Mouse (Mus musculus) heart, embryonic 14.5 days (tissue): ENCODE results near the gene Rasgrp2. TPM values are rescaled to one million over a fixed set of nuclear protein-coding genes. Genes with fewer than 3 reads are reported as not detected.

Experiments used
- ATAC-seq: fragments of 200-750 bp; cut with Nextera tagmentation; 2 replicates; pipeline ENCODE4 v1.8.0; 2017; ENCODE audit warnings: low read depth, moderate TSS enrichment; ENCODE audit not compliant: insufficient number of reproducible peaks, insufficient read depth, low FRiP score
- H3K27ac ChIP-seq, 2 experiments: fragments of 200-500 bp in 1 of 2; fragments of 300-500 bp in 1 of 2; sonication (generic) in 1 of 2; replicated peaks in 1 of 2; 2 replicates each; pipeline ENCODE4 v1.5.1; 2012 to 2014; ENCODE audit warnings: low read depth in 2 of 2, low read length in 2 of 2, control low read depth in 1 of 2, mild to moderate bottlenecking in 1 of 2, mixed read lengths in 1 of 2; ENCODE audit not compliant: control insufficient read depth in 1 of 2, insufficient read depth in 1 of 2
- H3K27me3 ChIP-seq: fragments of 300-500 bp; sonication (generic); 2 replicates; pipeline ENCODE4 v1.6.1; 2014; ENCODE audit warnings: mild to moderate bottlenecking, low read length, control low read depth; ENCODE audit not compliant: control insufficient read depth, insufficient read depth
- H3K36me3 ChIP-seq: fragments of 300-500 bp; sonication (generic); 2 replicates; pipeline ENCODE4 v1.6.1; 2014; ENCODE audit warnings: mild to moderate bottlenecking, control low read depth, low read length, mixed read lengths; ENCODE audit not compliant: control insufficient read depth, insufficient read depth
- H3K4me1 ChIP-seq, 2 experiments: fragments of 200-500 bp in 1 of 2; fragments of 300-500 bp in 1 of 2; sonication (generic) in 1 of 2; 2 replicates each; pipeline ENCODE4 v1.6.1; 2012 to 2014; ENCODE audit warnings: low read length in 2 of 2, control low read depth in 1 of 2, mixed read lengths in 1 of 2; ENCODE audit not compliant: control insufficient read depth in 2 of 2, insufficient read depth in 2 of 2
- H3K4me2 ChIP-seq: fragments of 300-500 bp; sonication (generic); 2 replicates; pipeline ENCODE4 v1.6.1; 2014; ENCODE audit warnings: mild to moderate bottlenecking, low read length
- H3K4me3 ChIP-seq, 2 experiments: fragments of 200-500 bp in 1 of 2; fragments of 300-500 bp in 1 of 2; sonication (generic) in 1 of 2; 2 replicates each; pipeline ENCODE4 v1.5.1; 2012 to 2014; ENCODE audit warnings: low read length in 2 of 2, mild to moderate bottlenecking in 2 of 2, control low read depth in 1 of 2, low read depth in 1 of 2, moderate library complexity in 1 of 2; ENCODE audit not compliant: control insufficient read depth in 1 of 2, insufficient read depth in 1 of 2
- H3K9ac ChIP-seq: fragments of 300-500 bp; sonication (generic); 2 replicates; pipeline ENCODE4 v1.6.1; 2014; ENCODE audit warnings: mild to moderate bottlenecking, low read length
- H3K9me3 ChIP-seq: fragments of 300-500 bp; sonication (generic); 2 replicates; pipeline ENCODE4 v1.6.1; 2016; ENCODE audit warnings: low read length, control low read depth; ENCODE audit not compliant: control insufficient read depth
- WGBS: fragments of 180-500 bp; shearing (Covaris S2); extraction: QIAGEN DNeasy Blood & Tissue Kit; methylation state at CpG from one replicate; pipeline ENCODE4 v1.1.7; 2014; 5-methylcytosine and 5-hydroxymethylcytosine counted together
- polyA plus RNA-seq: library from polyadenylated mRNA; unstranded; fragments of >200 nt; fragmentation: Nextera tagmentation; extraction: Ambion mirVana; gene quantifications from 2 replicates; pipeline ENCODE4 v1.2.1, GENCODE M21; 2014

The Rasgrp2 gene
- 44.8 and 48.9 TPM in 2 replicates for polyA plus RNA-seq

DNA sequence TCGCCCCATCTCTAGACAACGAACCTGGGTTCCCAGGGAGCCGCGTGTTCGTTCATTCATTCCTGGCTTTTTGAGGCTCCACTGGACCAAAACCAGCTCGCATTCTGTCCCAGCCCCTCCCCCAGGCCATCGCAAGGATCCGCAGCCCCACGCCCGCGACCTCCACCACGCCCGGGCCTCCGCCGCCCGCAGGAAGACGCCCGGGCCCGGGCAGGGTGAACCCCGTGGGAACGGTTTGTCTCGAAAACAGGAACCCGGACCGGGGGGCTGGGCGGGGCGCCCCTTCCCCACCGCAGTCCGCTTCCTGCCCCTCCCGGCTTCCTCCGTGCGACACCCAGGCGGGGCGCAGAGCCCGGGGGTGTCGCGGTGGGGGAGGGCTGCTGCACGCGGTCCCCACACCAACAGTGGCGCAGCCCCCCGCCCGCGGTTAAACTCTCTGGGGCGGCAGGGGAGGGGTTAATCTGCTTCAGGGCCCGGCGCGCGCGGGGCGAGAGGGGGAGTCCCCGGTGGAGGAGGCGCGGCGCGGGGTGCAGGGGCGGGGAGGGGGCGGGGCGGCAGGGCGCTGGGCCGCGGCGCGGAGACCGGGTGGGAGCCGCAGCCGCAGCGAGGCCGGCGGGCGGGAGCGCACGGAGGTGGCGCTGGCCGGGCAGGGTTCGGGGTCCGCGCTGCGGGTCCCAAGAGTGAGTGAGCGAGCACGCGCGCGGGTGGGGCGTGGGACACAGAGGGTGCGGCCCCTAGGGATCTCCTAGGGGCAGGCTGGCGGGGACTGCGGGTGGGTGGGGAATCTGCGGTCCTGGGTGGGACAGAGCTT lies at the start of gene Rasgrp2:
TSS of gene Rasgrp2 (plus strand) at position 56 of the 811 bp plus-strand sequence.
- no peaks in the 10 kb centered on the region for H3K9me3 ChIP-seq
- H3K9ac ChIP-seq, result peak within 1 kb of the TSS; percentile 82
- peak within 1 kb of the TSS; percentile 61 to 75 for H3K4me3 ChIP-seq
- under 1% methylated on average over 76 of the region's 87 CpGs for WGBS
- H3K36me3 ChIP-seq, result peaks cover 24% of the 10 kb centered on the region
- peaks cover 5% of the 10 kb centered on the region; the same call in 1 of the 2 replicates for H3K27me3 ChIP-seq
- peaks cover 19 to 31% of the 10 kb centered on the region in 2 experiments; a peak in 3 of 4 replicates for H3K4me1 ChIP-seq
- H3K27ac ChIP-seq, result peak within 1 kb of the TSS; percentile 47 to 77
- peak; percentile 13; the same call in 1 of the 2 replicates for ATAC-seq
- H3K4me2 ChIP-seq, result peak within 1 kb of the TSS; percentile 100

GRCm38 (mm10) chr19:6351431-6352106 lies 47.6 kb upstream of the Rasgrp2 start:
- 52% methylated on average over 14 of the region's 14 CpGs for WGBS
- H3K4me2 ChIP-seq, result no peak overlapping the region
- H3K4me1 ChIP-seq, result peaks cover 13 to 14% of the 10 kb centered on the region in 2 experiments
- no peak overlapping the region for H3K4me3 ChIP-seq
- ATAC-seq, result no peak
- H3K27ac ChIP-seq, result no peak overlapping the region
- no peaks in the 10 kb centered on the region for H3K27me3 ChIP-seq
- no peak overlapping the region for H3K9ac ChIP-seq
- no peaks in the 10 kb centered on the region for H3K9me3 ChIP-seq
- peaks cover 43% of the 10 kb centered on the region for H3K36me3 ChIP-seq

- 83% methylated on average over 2 of the region's 2 CpGs for WGBS
- no peak for ATAC-seq
Measured at GRCm38 (mm10) chr19:6352107-6352505, 47.0 kb upstream of the Rasgrp2 start.

DNA sequence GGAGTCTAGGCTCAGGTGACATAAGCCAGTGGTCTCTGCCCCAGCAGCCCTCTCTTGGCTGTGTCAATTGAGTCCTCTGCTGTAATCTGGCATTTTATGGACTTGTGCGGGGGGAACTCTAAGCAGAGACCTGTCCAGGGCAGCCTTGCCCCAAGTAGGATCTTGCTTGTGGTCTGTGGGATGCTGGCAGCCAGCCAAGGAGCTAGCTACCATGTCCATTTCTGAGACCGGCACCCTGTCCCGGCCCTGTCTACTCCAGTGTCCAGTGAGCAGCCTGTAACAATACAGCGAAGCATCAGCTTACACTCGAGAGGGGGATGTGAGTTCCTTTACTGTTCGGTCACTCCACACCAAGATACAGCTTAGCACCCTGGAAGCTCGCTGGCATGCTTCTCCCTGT lies 45.1 kb upstream of the Rasgrp2 start:
- Histone ChIP-seq H3K9ac (no peak overlapping the region), H3K36me3 (peaks cover 32% of the 10 kb centered on the region), H3K27me3 (no peaks in the 10 kb centered on the region), H3K4me3 (no peak overlapping the region), H3K4me1 (peaks cover 9 to 11% of the 10 kb centered on the region in 2 experiments), H3K27ac (no peak overlapping the region), H3K9me3 (no peaks in the 10 kb centered on the region), H3K4me2 (no peak overlapping the region)
- 62% methylated on average over 7 of the region's 7 CpGs for WGBS
- ATAC-seq, result no peak

More at GRCm38 (mm10) chr19:6352107-6352505, 47.0 kb upstream of the Rasgrp2 start:
- Histone ChIP-seq H3K9ac (no peak overlapping the region), H3K4me2 (no peak overlapping the region), H3K27ac (no peak overlapping the region), H3K36me3 (peaks cover 38% of the 10 kb centered on the region), H3K27me3 (no peaks in the 10 kb centered on the region), H3K9me3 (no peaks in the 10 kb centered on the region), H3K4me1 (peaks cover 13 to 14% of the 10 kb centered on the region in 2 experiments), H3K4me3 (no peak overlapping the region)

DNA sequence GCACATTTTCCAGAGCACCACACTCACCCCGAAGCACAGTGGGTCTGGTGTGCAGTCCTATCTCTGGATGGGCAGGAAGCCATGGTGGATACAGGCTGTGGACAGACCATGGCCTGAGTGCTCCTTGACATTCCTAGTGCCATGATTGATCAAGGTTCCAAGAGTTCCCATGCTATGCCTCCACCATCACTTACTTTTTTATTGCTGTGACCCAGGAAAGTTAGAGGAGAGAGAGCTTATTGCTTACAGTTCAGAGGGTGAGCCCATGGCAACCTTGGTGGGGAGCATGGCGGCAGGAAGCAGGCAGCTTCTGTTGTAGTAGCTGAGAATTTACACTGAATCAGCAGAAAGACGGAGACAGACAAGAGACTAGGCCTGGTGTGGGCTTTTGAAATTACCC lies 37.8 kb upstream of the Rasgrp2 start:
- Histone ChIP-seq H3K4me1 (peaks cover 0 to 15% of the 10 kb centered on the region in 2 experiments; a peak in 2 of 4 replicates), H3K4me3 (no peak overlapping the region), H3K27me3 (no peaks in the 10 kb centered on the region), H3K36me3 (peaks cover 32% of the 10 kb centered on the region), H3K27ac (no peak overlapping the region), H3K9me3 (no peaks in the 10 kb centered on the region), H3K9ac (no peak overlapping the region), H3K4me2 (no peak overlapping the region)
- ATAC-seq, result no peak
- WGBS, result 84% methylated on average over 3 of the region's 3 CpGs

- no peaks in the 10 kb centered on the region for H3K9me3 ChIP-seq
- no peak for ATAC-seq
- H3K4me1 ChIP-seq, result peaks cover 0 to 15% of the 10 kb centered on the region in 2 experiments; a peak in 2 of 4 replicates
- peak overlapping the region; percentile 50 to 92 for H3K4me3 ChIP-seq
- H3K36me3 ChIP-seq, result peaks cover 50% of the 10 kb centered on the region
- peak overlapping the region; percentile 62 for H3K4me2 ChIP-seq
- no peaks in the 10 kb centered on the region for H3K27me3 ChIP-seq
- peak overlapping the region; percentile 98 for H3K9ac ChIP-seq
- 2% methylated on average over 11 of the region's 11 CpGs for WGBS
- H3K27ac ChIP-seq, result peak overlapping the region; percentile 18 to 51
Measured at GRCm38 (mm10) chr19:6363091-6363410, 36.1 kb upstream of the Rasgrp2 start.

GRCm38 (mm10) chr19:6363411-6364240 lies 35.5 kb upstream of the Rasgrp2 start, which contains the start of gene Sf1:
TSS of gene Sf1 (plus strand) at chr19:6363690.
- Histone ChIP-seq H3K27me3 (no peaks in the 10 kb centered on the region), H3K4me3 (peak within 1 kb of the TSS; percentile 82 to 92), H3K9ac (peak within 1 kb of the TSS; percentile 98), H3K4me1 (peaks cover 0 to 15% of the 10 kb centered on the region in 2 experiments; a peak in 2 of 4 replicates), H3K36me3 (peaks cover 55% of the 10 kb centered on the region), H3K4me2 (peak within 1 kb of the TSS; percentile 87), H3K27ac (peak within 1 kb of the TSS; percentile 97 to 98), H3K9me3 (no peaks in the 10 kb centered on the region)
- peak; percentile 99 for ATAC-seq
- WGBS, result under 1% methylated on average over 84 of the region's 85 CpGs
